Mouse (Mus musculus) ES-E14 (cell line): ENCODE data around the gene Tmem145.

Experiments used
- CHD2 ChIP-seq: IDR thresholded peaks from 2 replicates; pipeline ENCODE4 v1.6.1; 2014; ENCODE audit warnings: mild to moderate bottlenecking, low read depth, low read length, inconsistent platforms
- HCFC1 ChIP-seq: IDR thresholded peaks from 2 replicates; pipeline ENCODE4 v1.6.1; 2012; ENCODE audit warnings: low read length, inconsistent platforms, borderline replicate concordance; ENCODE audit not compliant: insufficient read depth
- MAFK ChIP-seq: IDR thresholded peaks from 2 replicates; pipeline ENCODE4 v1.6.1; 2014; ENCODE audit warnings: mild to moderate bottlenecking, low read depth, low read length, inconsistent platforms; ENCODE audit not compliant: insufficient read depth
- ZC3H11A ChIP-seq: IDR thresholded peaks from 2 replicates; pipeline ENCODE4 v1.6.1; 2012; ENCODE audit warnings: low read depth, mild to moderate bottlenecking, inconsistent platforms, low read length, borderline replicate concordance

DNA sequence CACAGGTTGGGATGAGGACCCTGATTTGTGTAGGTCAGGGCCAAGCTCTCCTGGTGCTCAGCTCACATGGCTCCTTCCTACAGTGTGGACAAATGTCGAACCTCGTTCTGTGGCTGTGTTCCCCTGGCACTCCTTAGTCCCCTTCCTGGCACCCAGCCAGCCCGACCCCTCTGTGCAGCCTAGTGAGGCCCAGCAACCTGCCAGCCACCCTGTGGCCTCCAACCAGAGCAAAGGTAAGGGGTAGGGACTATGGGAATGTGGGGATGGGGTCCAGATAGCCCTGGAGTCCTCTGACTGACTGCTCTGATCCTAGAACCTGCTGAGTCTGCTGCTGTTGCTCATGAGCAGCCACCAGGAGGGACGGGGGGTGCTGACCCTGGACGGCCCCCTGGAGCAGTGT, 21.1 kb upstream of the Tmem145 start:
- TF ChIP-seq ZC3H11A (no peak), CHD2 (no peak), MAFK (no peak), HCFC1 (no peak)
